In the genomic region with DNA sequence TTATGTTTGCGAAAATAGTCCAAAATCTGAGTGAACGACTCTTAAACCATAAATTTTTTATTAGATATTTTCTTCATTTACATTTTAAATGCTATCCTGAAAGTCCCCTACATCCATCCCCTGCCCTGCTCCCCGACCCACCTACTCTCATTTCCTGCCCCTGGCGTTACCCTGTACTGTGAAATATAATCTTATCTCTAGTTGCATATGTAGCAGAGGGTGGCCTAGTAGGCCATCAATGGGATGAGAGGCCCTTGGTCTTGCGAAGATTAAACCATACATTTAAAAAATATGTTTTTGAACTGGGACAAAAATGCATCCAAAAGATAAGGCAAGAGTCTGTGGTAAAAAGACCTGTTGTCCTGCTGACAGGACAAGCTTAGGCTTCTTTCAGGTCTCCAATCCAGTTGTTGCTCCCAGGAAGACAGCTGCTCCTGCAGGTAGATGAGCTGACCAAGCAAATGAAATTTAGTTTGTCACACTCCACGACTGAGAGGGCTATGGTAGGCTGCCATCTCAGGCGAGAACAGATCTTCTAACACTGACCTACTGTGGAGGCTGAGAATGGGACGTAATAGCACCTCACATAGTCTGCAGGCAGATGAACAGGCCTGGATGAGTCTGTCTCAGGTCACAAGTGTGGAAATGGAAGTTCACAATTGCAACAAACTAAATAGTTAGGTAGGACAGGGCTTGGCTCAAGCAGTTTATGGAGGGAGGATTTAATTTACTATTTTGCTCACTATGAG, we compare ENCODE assay signal across 17 mouse cellular contexts. TPM values are rescaled to one million over a fixed set of nuclear protein-coding genes. Genes with fewer than 3 reads are reported as not detected.
"Had no signal": no experiment of that assay in that cellular context is flagged by ENCODE, and none has a peak within 500 bp of the region (broad histone marks: within the 10 kb centered on the region; RNA-seq: fewer than 3 reads in every experiment).

No protein-coding gene starts in this region.

RNA-seq across cellular contexts. Expression of a gene that starts 10.8 kb away (rescaled TPM):
- total RNA-seq: liver, adult 2 months; midbrain, postnatal 0 days; monocyte, adult 5-6 weeks; neutrophil, adult 5-6 weeks had no signal
- polyA plus RNA-seq: liver, adult 2 months; lung, embryonic 14.5 days; lung, embryonic 16.5 days; midbrain, embryonic 10.5 days; midbrain, embryonic 12.5 days; midbrain, embryonic 15.5 days; midbrain, postnatal 0 days; neural tube, embryonic 12.5 days; neural tube, embryonic 14.5 days; spleen, adult 2 months; stomach, embryonic 15.5 days; stomach, postnatal 0 days; testis, adult 2 months; thymus, adult 2 months; urinary bladder, adult 2 months had no signal
